Mouse (Mus musculus): ENCODE measurements around the gene Id1. TPM values are rescaled to one million over a fixed set of nuclear protein-coding genes. Genes with fewer than 3 reads are reported as not detected.

Gene Id1
- total RNA-seq, 1 experiment, result 122 TPM

- Histone ChIP-seq H3K36me3 (ENCODE audit: control insufficient read depth, insufficient read depth, low read length, poor library complexity, severe bottlenecking) (no peaks in the 10 kb centered on the region), H3K9ac (ENCODE audit: insufficient read depth, low read depth, low read length, poor library complexity, severe bottlenecking) (peak overlapping the region; percentile 51; the same call in 1 of the 2 replicates), H3K4me1 (ENCODE audit: control insufficient read depth in 2 of 2, insufficient read depth in 2 of 2, low read length in 2 of 2, poor library complexity in 1 of 2) (peaks cover 17 to 33% of the 10 kb centered on the region in 2 experiments), H3K9me3 (ENCODE audit: control insufficient read depth, insufficient read depth, low read depth, low read length) (no peaks in the 10 kb centered on the region), H3K4me3 (ENCODE audit: insufficient read depth in 1 of 2, low read depth in 1 of 2, low read length in 2 of 2, poor library complexity in 1 of 2, severe bottlenecking in 1 of 2) (peak overlapping the region; percentile 36 to 56), H3K27ac (ENCODE audit: insufficient read depth, low read depth, low read length, poor library complexity, severe bottlenecking) (no peak overlapping the region)
- DNase-seq (ENCODE audit: low read depth, low spot score), result no peak
- TF ChIP-seq ZC3H11A (IDR thresholded peaks at IDR 0.05; ENCODE audit: borderline replicate concordance, low read depth, low read length) (no peak), CHD2 (IDR thresholded peaks at IDR 0.05; ENCODE audit: low read depth, low read length) (no peak), MAFK (IDR thresholded peaks at IDR 0.05; ENCODE audit: insufficient read depth, low read depth, low read length) (no peak), HCFC1 (IDR thresholded peaks at IDR 0.05; ENCODE audit: borderline replicate concordance, insufficient read depth, low read length) (no peak), ZNF384 (IDR thresholded peaks at IDR 0.05; ENCODE audit: low read depth, low read length) (no peak)
- in situ Hi-C loops (cut with MboI; ENCODE audit: low sequenced_read_pairs in 2 of 2, unreplicated experiment in 2 of 2), result loop anchor here in 1 of 2 experiments (5.0 kb wide), 1 partner anchor 37 kb away; no protein-coding TSS in a partner anchor
Measured at GRCm38 (mm10) chr2:152739031-152739841, 3.2 kb downstream of the Id1 start.

GRCm38 (mm10) chr2:152739842-152740260 is 3.8 kb downstream of the Id1 start:
- no peak for TF ChIP-seq ZC3H11A (IDR thresholded peaks at IDR 0.05; ENCODE audit: borderline replicate concordance, low read depth, low read length)
- no peak for TF ChIP-seq ZNF384 (IDR thresholded peaks at IDR 0.05; ENCODE audit: low read depth, low read length)
- no peak for TF ChIP-seq CHD2 (IDR thresholded peaks at IDR 0.05; ENCODE audit: low read depth, low read length)
- no peak for TF ChIP-seq HCFC1 (IDR thresholded peaks at IDR 0.05; ENCODE audit: borderline replicate concordance, insufficient read depth, low read length)
- TF ChIP-seq MAFK (IDR thresholded peaks at IDR 0.05; ENCODE audit: insufficient read depth, low read depth, low read length), result no peak
- no peaks in the 10 kb centered on the region for H3K36me3 ChIP-seq (ENCODE audit: control insufficient read depth, insufficient read depth, low read length, poor library complexity, severe bottlenecking)
- no peak overlapping the region for H3K27ac ChIP-seq (ENCODE audit: insufficient read depth, low read depth, low read length, poor library complexity, severe bottlenecking)
- no peak for DNase-seq (ENCODE audit: low read depth, low spot score)
- H3K4me1 ChIP-seq (ENCODE audit: control insufficient read depth in 2 of 2, insufficient read depth in 2 of 2, low read length in 2 of 2, poor library complexity in 1 of 2), result peaks cover 17 to 28% of the 10 kb centered on the region in 2 experiments
- H3K9me3 ChIP-seq (ENCODE audit: control insufficient read depth, insufficient read depth, low read depth, low read length), result no peaks in the 10 kb centered on the region
- no peak overlapping the region; the same call in 1 of the 2 replicates for H3K9ac ChIP-seq (ENCODE audit: insufficient read depth, low read depth, low read length, poor library complexity, severe bottlenecking)
- in situ Hi-C loops (cut with MboI; ENCODE audit: low sequenced_read_pairs in 2 of 2, unreplicated experiment in 2 of 2), result loop anchor here in 1 of 2 experiments (5.0 kb wide), 1 partner anchor 38 kb away; no protein-coding TSS in a partner anchor
- H3K4me3 ChIP-seq (ENCODE audit: insufficient read depth in 1 of 2, low read depth in 1 of 2, low read length in 2 of 2, poor library complexity in 1 of 2, severe bottlenecking in 1 of 2), result peak overlapping the region; percentile 23 to 56; a peak in 3 of 4 replicates

- in situ Hi-C loops (cut with MboI; ENCODE audit: low sequenced_read_pairs in 2 of 2, unreplicated experiment in 2 of 2), result no loop called here
- Histone ChIP-seq H3K4me1 (ENCODE audit: control insufficient read depth in 2 of 2, insufficient read depth in 2 of 2, low read length in 2 of 2, poor library complexity in 1 of 2) (peaks cover 16 to 28% of the 10 kb centered on the region in 2 experiments), H3K36me3 (ENCODE audit: control insufficient read depth, insufficient read depth, low read length, poor library complexity, severe bottlenecking) (no peaks in the 10 kb centered on the region), H3K9me3 (ENCODE audit: control insufficient read depth, insufficient read depth, low read depth, low read length) (no peaks in the 10 kb centered on the region), H3K9ac (ENCODE audit: insufficient read depth, low read depth, low read length, poor library complexity, severe bottlenecking) (no peak overlapping the region), H3K27ac (ENCODE audit: insufficient read depth, low read depth, low read length, poor library complexity, severe bottlenecking) (no peak overlapping the region), H3K4me3 (ENCODE audit: insufficient read depth in 1 of 2, low read depth in 1 of 2, low read length in 2 of 2, poor library complexity in 1 of 2, severe bottlenecking in 1 of 2) (no peak overlapping the region)
- no peak for DNase-seq (ENCODE audit: low read depth, low spot score)
- no peak for TF ChIP-seq MAFK (IDR thresholded peaks at IDR 0.05; ENCODE audit: insufficient read depth, low read depth, low read length)
- TF ChIP-seq HCFC1 (IDR thresholded peaks at IDR 0.05; ENCODE audit: borderline replicate concordance, insufficient read depth, low read length), result no peak
- TF ChIP-seq ZNF384 (IDR thresholded peaks at IDR 0.05; ENCODE audit: low read depth, low read length), result no peak
- TF ChIP-seq ZC3H11A (IDR thresholded peaks at IDR 0.05; ENCODE audit: borderline replicate concordance, low read depth, low read length), result no peak
- TF ChIP-seq CHD2 (IDR thresholded peaks at IDR 0.05; ENCODE audit: low read depth, low read length), result no peak
Measured at GRCm38 (mm10) chr2:152740490-152740889, 4.4 kb downstream of the Id1 start.

GRCm38 (mm10) chr2:152741153-152742041 is 5.3 kb downstream of the Id1 start:
- H3K4me3 ChIP-seq (ENCODE audit: insufficient read depth in 1 of 2, low read depth in 1 of 2, low read length in 2 of 2, poor library complexity in 1 of 2, severe bottlenecking in 1 of 2), result peak overlapping the region in 1 of 2 experiments; percentile 27; a peak in 1 of 4 replicates
- in situ Hi-C loops (cut with MboI; ENCODE audit: low sequenced_read_pairs in 2 of 2, unreplicated experiment in 2 of 2), result no loop called here
- H3K9ac ChIP-seq (ENCODE audit: insufficient read depth, low read depth, low read length, poor library complexity, severe bottlenecking), result peak overlapping the region; percentile 28; the same call in 1 of the 2 replicates
- H3K4me1 ChIP-seq (ENCODE audit: control insufficient read depth in 2 of 2, insufficient read depth in 2 of 2, low read length in 2 of 2, poor library complexity in 1 of 2), result peaks cover 13 to 25% of the 10 kb centered on the region in 2 experiments
- H3K36me3 ChIP-seq (ENCODE audit: control insufficient read depth, insufficient read depth, low read length, poor library complexity, severe bottlenecking), result no peaks in the 10 kb centered on the region
- H3K27ac ChIP-seq (ENCODE audit: insufficient read depth, low read depth, low read length, poor library complexity, severe bottlenecking), result no peak overlapping the region
- no peak for DNase-seq (ENCODE audit: low read depth, low spot score)
- TF ChIP-seq ZC3H11A (IDR thresholded peaks at IDR 0.05; ENCODE audit: borderline replicate concordance, low read depth, low read length), result no peak
- no peak for TF ChIP-seq CHD2 (IDR thresholded peaks at IDR 0.05; ENCODE audit: low read depth, low read length)
- TF ChIP-seq MAFK (IDR thresholded peaks at IDR 0.05; ENCODE audit: insufficient read depth, low read depth, low read length), result no peak
- no peak for TF ChIP-seq ZNF384 (IDR thresholded peaks at IDR 0.05; ENCODE audit: low read depth, low read length)
- no peak for TF ChIP-seq HCFC1 (IDR thresholded peaks at IDR 0.05; ENCODE audit: borderline replicate concordance, insufficient read depth, low read length)
- H3K9me3 ChIP-seq (ENCODE audit: control insufficient read depth, insufficient read depth, low read depth, low read length), result no peaks in the 10 kb centered on the region
